Mouse (Mus musculus): ENCODE results near the gene Hist1h3d. TPM values are rescaled to one million over a fixed set of nuclear protein-coding genes. Genes with fewer than 3 reads are reported as not detected.
A peak's percentile ranks its signal among the peaks of the same experiment; 100 is the strongest.
"Not testable (repeated sequence)": the region's sequence is repeated elsewhere in the genome, so short reads cannot be mapped to it uniquely, and the experiment has no call there.

Gene Hist1h3d
- polyA plus RNA-seq, 1 experiment from 2014 or later: 9.6 TPM

DNA sequence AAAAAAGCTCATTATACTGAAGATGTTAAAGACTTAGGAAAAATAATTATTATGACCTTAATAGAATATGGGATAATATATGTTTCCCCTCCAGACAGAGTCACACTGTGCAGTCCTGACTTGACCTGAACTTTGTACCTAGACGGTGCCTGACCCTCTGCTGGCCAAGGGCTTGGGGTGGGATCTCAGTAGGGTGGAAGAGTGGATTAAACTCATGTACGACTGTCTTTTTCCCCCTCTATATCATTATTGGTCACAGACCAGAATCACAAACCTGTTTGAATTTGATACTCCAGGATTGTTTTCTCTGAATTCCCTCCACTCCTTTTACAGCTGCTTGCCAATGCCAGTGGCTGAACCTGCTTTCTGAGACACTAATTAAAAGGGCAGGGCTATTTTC, 14.9 kb upstream of the Hist1h3d start:
- not testable (repeated sequence) for DNase-seq (ENCODE audit: low spot score); H3K9me3 ChIP-seq (ENCODE audit: control insufficient read depth, low read length); H3K4me2 ChIP-seq (ENCODE audit: low read length); H3K4me1 ChIP-seq (replicated peaks; ENCODE audit: control insufficient read depth, insufficient read depth, low read length); ATAC-seq (replicated peaks; ENCODE audit: low FRiP score, low TSS enrichment, low read depth); H3K36me3 ChIP-seq (ENCODE audit: control insufficient read depth, insufficient read depth, low read length); H3K4me3 ChIP-seq (ENCODE audit: low read depth, low read length); H3K27me3 ChIP-seq (replicated peaks; ENCODE audit: control insufficient read depth, insufficient read depth, low read length)
- 0 out of 2 replicates have a peak overlapping the region, but pooled peaks have one; percentile 10 for H3K9ac ChIP-seq (ENCODE audit: low read length)
- peak overlapping the region; percentile 12; the same call in 1 of the 2 replicates for H3K27ac ChIP-seq (ENCODE audit: low read depth)
- WGBS: 28% methylated on average over 2 of the region's 2 CpGs

DNA sequence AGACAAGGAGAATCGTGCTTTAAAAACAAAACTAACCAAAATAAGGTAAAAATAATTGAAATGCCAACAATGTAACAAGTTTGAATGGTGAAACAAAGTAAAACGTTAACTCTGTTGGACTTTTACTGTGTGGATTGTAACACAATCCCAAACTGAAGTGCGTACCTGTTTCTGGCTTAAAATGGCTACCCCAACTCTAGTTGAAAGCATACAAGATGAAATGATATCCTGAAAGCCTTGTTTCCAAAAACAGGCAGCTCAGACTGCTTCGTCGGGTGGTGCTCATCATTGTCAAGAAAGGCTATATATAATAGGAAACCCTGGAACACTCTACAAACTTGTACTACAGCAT, 14.1 kb upstream of the Hist1h3d start:
- Histone ChIP-seq H3K4me2 (ENCODE audit: low read length) (peak overlapping the region; percentile 92), H3K4me3 (ENCODE audit: low read depth, low read length) (peak overlapping the region; percentile 38; the same call in 1 of the 2 replicates), H3K9ac (ENCODE audit: low read length) (peak overlapping the region; percentile 52), H3K27ac (ENCODE audit: low read depth) (peak overlapping the region; percentile 99)
- not testable (repeated sequence) for H3K27me3 ChIP-seq (replicated peaks; ENCODE audit: control insufficient read depth, insufficient read depth, low read length); DNase-seq (ENCODE audit: low spot score); H3K36me3 ChIP-seq (ENCODE audit: control insufficient read depth, insufficient read depth, low read length); H3K4me1 ChIP-seq (replicated peaks; ENCODE audit: control insufficient read depth, insufficient read depth, low read length); ATAC-seq (replicated peaks; ENCODE audit: low FRiP score, low TSS enrichment, low read depth); H3K9me3 ChIP-seq (ENCODE audit: control insufficient read depth, low read length)
- 0% methylated on average over 2 of the region's 5 CpGs for WGBS

DNA sequence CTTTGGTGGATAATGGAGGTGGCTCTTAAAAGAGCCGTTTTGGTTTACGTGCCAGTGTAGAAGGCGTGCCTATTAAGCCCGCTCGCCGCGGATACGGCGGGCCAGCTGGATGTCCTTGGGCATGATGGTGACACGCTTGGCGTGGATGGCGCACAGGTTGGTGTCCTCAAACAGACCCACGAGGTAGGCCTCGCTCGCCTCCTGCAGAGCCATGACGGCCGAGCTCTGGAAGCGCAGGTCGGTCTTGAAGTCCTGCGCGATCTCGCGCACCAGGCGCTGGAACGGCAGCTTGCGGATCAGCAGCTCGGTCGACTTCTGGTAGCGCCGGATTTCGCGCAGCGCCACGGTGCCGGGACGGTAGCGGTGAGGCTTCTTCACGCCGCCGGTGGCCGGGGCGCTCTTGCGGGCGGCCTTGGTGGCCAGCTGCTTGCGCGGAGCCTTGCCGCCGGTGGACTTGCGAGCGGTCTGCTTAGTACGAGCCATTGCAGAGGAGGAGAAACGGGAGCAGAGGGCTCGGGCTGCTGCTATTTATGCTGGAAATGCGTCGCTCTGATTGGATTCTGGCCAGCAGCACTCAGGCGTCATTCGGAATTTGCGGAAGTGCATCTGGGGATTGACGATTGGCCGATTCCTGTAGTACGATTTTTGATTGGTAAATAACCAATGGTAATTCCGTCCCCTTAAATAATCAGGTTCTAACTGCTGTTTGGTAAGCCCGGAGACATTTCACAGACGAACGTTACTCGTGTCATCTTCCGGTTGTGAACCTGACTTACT, 13.5 kb upstream of the Hist1h3d start, which contains the start of gene Hist1h3e:
Gene Hist1h3e, minus strand, starts transcription at position 487 of the 777 bp plus-strand sequence.
- not testable (repeated sequence) for H3K9me3 ChIP-seq (ENCODE audit: control insufficient read depth, low read length); H3K27me3 ChIP-seq (replicated peaks; ENCODE audit: control insufficient read depth, insufficient read depth, low read length); H3K4me1 ChIP-seq (replicated peaks; ENCODE audit: control insufficient read depth, insufficient read depth, low read length); H3K36me3 ChIP-seq (ENCODE audit: control insufficient read depth, insufficient read depth, low read length)
- peak within 1 kb of the TSS; percentile 92 for H3K4me2 ChIP-seq (ENCODE audit: low read length)
- H3K27ac ChIP-seq (ENCODE audit: low read depth): peak within 1 kb of the TSS; percentile 99
- ATAC-seq (replicated peaks; ENCODE audit: low FRiP score, low TSS enrichment, low read depth) (peak; percentile 90), DNase-seq (ENCODE audit: low spot score) (peak; percentile 98)
- H3K4me3 ChIP-seq (ENCODE audit: low read depth, low read length): peak within 1 kb of the TSS; percentile 38
- WGBS: under 1% methylated on average over 49 of the region's 67 CpGs
- peak within 1 kb of the TSS; percentile 73 for H3K9ac ChIP-seq (ENCODE audit: low read length)

DNA sequence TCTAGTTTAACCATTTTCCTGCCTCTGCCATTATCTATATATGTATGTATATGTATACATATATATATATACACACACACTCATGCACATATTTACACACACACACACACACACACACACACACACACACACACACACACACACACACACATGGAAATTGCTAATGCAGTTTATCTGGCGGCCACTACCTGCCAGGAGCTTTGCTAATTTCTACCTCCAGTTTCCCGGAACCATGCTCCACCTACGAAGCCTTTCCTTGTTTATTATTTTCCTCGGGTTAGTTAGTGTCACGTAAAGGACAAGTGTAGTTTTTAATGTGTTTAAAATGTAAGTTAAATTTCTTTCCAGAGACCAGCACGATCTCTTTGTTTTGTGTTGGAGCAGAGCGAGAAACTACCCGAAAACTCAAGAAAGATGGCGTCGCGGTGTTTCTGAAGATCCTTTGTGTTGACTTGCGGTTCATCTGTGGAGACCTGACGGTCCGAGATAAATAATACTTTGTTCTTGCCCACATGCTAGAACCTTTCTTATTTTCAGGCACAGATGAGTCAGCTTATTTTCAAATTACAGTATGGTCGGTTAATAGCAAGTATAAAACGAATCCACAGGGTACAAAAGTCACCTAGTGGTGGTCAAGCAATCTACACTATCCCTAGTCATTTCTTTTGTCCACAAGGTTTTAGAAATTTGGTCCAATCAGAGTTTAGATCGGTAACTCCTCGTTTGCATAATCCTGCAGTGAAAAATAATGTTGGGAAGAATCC, 12.7 kb upstream of the Hist1h3d start:
- ATAC-seq (replicated peaks; ENCODE audit: low FRiP score, low TSS enrichment, low read depth) (peak; percentile 72), DNase-seq (ENCODE audit: low spot score) (peak; percentile 72)
- Histone ChIP-seq H3K4me1 (replicated peaks; ENCODE audit: control insufficient read depth, insufficient read depth, low read length) (no peaks in the 10 kb centered on the region), H3K27ac (ENCODE audit: low read depth) (peak overlapping the region; percentile 99), H3K36me3 (ENCODE audit: control insufficient read depth, insufficient read depth, low read length) (no peaks in the 10 kb centered on the region), H3K4me3 (ENCODE audit: low read depth, low read length) (peak overlapping the region; percentile 38), H3K9me3 (ENCODE audit: control insufficient read depth, low read length) (no peaks in the 10 kb centered on the region), H3K4me2 (ENCODE audit: low read length) (peak overlapping the region; percentile 92), H3K9ac (ENCODE audit: low read length) (peak overlapping the region; percentile 73), H3K27me3 (replicated peaks; ENCODE audit: control insufficient read depth, insufficient read depth, low read length) (no peaks in the 10 kb centered on the region)
- WGBS: 3% methylated on average over 18 of the region's 18 CpGs

DNA sequence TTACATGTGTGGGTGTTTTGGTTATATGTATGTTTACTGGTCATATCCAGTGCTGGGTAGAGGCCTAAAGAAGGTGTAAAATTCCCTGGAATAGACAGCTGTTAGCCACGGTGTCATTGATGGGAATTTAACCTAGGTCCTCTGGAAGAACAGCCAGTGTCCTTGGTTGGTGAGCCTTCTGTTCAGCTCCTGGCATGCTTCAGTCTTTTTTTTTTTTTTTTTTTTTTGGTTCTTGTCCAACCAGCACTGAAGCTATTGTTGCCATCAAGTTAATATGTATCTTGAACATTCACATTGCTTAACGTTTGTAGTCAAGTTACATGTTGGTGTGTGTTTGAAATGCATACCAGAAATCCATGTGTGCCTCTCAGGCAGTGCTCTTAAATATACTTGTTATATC, 11.1 kb upstream of the Hist1h3d start:
- Histone ChIP-seq H3K36me3 (ENCODE audit: control insufficient read depth, insufficient read depth, low read length) (no peaks in the 10 kb centered on the region), H3K4me1 (replicated peaks; ENCODE audit: control insufficient read depth, insufficient read depth, low read length) (no peaks in the 10 kb centered on the region), H3K9me3 (ENCODE audit: control insufficient read depth, low read length) (no peaks in the 10 kb centered on the region), H3K4me2 (ENCODE audit: low read length) (no peak overlapping the region), H3K9ac (ENCODE audit: low read length) (no peak overlapping the region), H3K27ac (ENCODE audit: low read depth) (no peak overlapping the region), H3K27me3 (replicated peaks; ENCODE audit: control insufficient read depth, insufficient read depth, low read length) (no peaks in the 10 kb centered on the region), H3K4me3 (ENCODE audit: low read depth, low read length) (no peak overlapping the region)
- DNase-seq (ENCODE audit: low spot score): no peak
- ATAC-seq (replicated peaks; ENCODE audit: low FRiP score, low TSS enrichment, low read depth): no peak
- WGBS: 82% methylated on average over 2 of the region's 2 CpGs

DNA sequence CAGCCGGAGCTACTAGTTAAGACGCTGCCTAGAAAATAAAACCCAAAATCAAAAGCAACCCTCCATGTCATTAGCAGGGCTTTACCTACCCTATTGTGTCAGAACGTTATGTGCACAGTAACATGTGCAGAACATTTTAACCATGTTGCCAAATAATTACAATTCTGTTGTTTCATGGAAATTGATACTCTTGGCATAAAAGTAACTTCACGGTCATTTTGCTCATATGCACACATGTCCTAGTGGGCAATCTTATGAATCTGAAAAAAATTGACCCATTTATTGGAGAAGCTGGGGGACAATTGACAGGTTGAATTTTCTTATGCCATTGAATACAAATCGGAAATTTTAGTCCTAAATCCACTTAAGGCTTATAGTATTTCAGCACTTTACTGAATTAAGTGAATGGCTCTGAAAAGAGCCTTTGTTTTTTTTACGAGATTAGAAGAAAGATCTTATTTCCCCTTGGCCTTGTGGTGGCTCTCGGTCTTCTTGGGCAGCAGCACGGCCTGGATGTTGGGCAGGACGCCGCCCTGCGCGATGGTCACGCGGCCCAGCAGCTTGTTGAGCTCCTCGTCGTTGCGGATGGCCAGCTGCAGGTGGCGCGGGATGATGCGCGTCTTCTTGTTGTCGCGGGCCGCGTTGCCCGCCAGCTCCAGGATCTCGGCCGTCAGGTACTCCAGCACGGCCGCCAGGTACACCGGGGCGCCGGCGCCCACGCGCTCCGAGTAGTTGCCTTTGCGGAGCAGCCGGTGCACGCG, 5.1 kb upstream of the Hist1h3d start:
- H3K4me1 ChIP-seq (replicated peaks; ENCODE audit: control insufficient read depth, insufficient read depth, low read length); DNase-seq (ENCODE audit: low spot score); H3K27me3 ChIP-seq (replicated peaks; ENCODE audit: control insufficient read depth, insufficient read depth, low read length); H3K36me3 ChIP-seq (ENCODE audit: control insufficient read depth, insufficient read depth, low read length); ATAC-seq (replicated peaks; ENCODE audit: low FRiP score, low TSS enrichment, low read depth); H3K9me3 ChIP-seq (ENCODE audit: control insufficient read depth, low read length): not testable (repeated sequence)
- H3K4me3 ChIP-seq (ENCODE audit: low read depth, low read length): peak overlapping the region; percentile 59
- peak overlapping the region; percentile 51 for H3K4me2 ChIP-seq (ENCODE audit: low read length)
- 4% methylated on average over 20 of the region's 41 CpGs for WGBS
- H3K27ac ChIP-seq (ENCODE audit: low read depth): peak overlapping the region; percentile 98
- peak overlapping the region; percentile 59 for H3K9ac ChIP-seq (ENCODE audit: low read length)

DNA sequence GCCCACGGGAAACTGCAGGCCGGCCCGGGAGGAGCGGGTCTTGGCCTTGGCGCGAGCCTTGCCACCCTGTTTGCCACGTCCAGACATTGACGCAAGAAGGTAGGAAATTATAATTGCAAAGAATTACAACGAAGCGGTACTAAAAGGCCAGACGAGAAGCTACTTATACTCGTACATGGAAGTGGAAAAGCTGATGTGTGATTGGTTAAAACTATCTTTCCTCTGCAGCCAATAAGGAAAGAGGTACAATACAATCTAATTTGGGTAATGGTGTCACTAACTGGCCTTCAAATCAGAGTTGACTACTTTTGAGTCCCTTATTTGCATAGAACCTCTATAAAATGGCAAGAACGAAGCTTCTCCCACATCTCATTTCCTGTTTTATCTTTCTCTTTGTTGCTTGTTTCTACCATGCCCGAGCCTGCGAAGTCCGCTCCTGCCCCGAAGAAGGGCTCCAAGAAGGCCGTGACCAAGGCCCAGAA, 4.5 kb upstream of the Hist1h3d start, which contains the start of the genes Hist1h2ae and Hist1h2bg:
Gene Hist1h2ae, minus strand, starts transcription at position 199 of the 482 bp plus-strand sequence.
Gene Hist1h2bg, plus strand, starts transcription at position 375 of the 482 bp plus-strand sequence.
- peak within 1 kb of the TSS; percentile 59 for H3K4me3 ChIP-seq (ENCODE audit: low read depth, low read length)
- peak within 1 kb of the TSS; percentile 83 for H3K9ac ChIP-seq (ENCODE audit: low read length)
- peak; percentile 85 for ATAC-seq (replicated peaks; ENCODE audit: low FRiP score, low TSS enrichment, low read depth)
- H3K27me3 ChIP-seq (replicated peaks; ENCODE audit: control insufficient read depth, insufficient read depth, low read length): no peaks in the 10 kb centered on the region
- H3K4me1 ChIP-seq (replicated peaks; ENCODE audit: control insufficient read depth, insufficient read depth, low read length): 0 out of 2 replicates have a peak, but pooled peaks cover 3% of the 10 kb centered on the region
- WGBS: under 1% methylated on average over 18 of the region's 18 CpGs
- peak; percentile 86 for DNase-seq (ENCODE audit: low spot score)
- H3K4me2 ChIP-seq (ENCODE audit: low read length): peak within 1 kb of the TSS; percentile 79
- H3K9me3 ChIP-seq (ENCODE audit: control insufficient read depth, low read length): no peaks in the 10 kb centered on the region
- H3K36me3 ChIP-seq (ENCODE audit: control insufficient read depth, insufficient read depth, low read length): no peaks in the 10 kb centered on the region
- peak within 1 kb of the TSS; percentile 98 for H3K27ac ChIP-seq (ENCODE audit: low read depth)

All from intestine, embryonic 14.5 days (tissue).